Mouse (Mus musculus): ENCODE measurements at regions not wholly inside any gene's neighbourhood (a gene's known extent, or its start where the extent isn't known, plus 50 kb on each side); places are given as distances from the start of the nearest gene placed in this dataset.

GRCm38 (mm10) chr14:120660321-120660781 is 182.1 kb downstream of the Rap2a start:
- DNase-seq (ENCODE audit: extremely low read depth, low read depth) = no peak

- no peak for DNase-seq (ENCODE audit: extremely low read depth, low read depth)
These were observed 182.9 kb downstream of the Rap2a start for GRCm38 (mm10) chr14:120661111-120661510.

- no peak for DNase-seq (ENCODE audit: extremely low read depth, low read depth)
These were observed 191.4 kb downstream of the Rap2a start for GRCm38 (mm10) chr14:120669665-120670064.

GRCm38 (mm10) chr14:120675752-120676151 is 197.5 kb downstream of the Rap2a start:
- DNase-seq (ENCODE audit: extremely low read depth, low read depth) = no peak

GRCm38 (mm10) chr14:120678533-120678932 is 200.3 kb downstream of the Rap2a start:
- DNase-seq (ENCODE audit: extremely low read depth, low read depth) = no peak

- no peak for DNase-seq (ENCODE audit: extremely low read depth, low read depth)
These were observed 200.8 kb downstream of the Rap2a start for GRCm38 (mm10) chr14:120679072-120679471.

- DNase-seq (ENCODE audit: extremely low read depth, low read depth) = no peak
These were observed 202.0 kb downstream of the Rap2a start for GRCm38 (mm10) chr14:120680272-120680671.

- DNase-seq (ENCODE audit: extremely low read depth, low read depth) = no peak
These were observed 207.0 kb downstream of the Rap2a start for GRCm38 (mm10) chr14:120685263-120685662.

- no peak for DNase-seq (ENCODE audit: extremely low read depth, low read depth)
These were observed 207.6 kb downstream of the Rap2a start for GRCm38 (mm10) chr14:120685877-120686276.

GRCm38 (mm10) chr14:120686751-120687150 is 208.5 kb downstream of the Rap2a start:
- DNase-seq (ENCODE audit: extremely low read depth, low read depth) = no peak

GRCm38 (mm10) chr14:120699378-120699777 is 211.6 kb upstream of the Ipo5 start:
- DNase-seq (ENCODE audit: extremely low read depth, low read depth) = no peak

- DNase-seq (ENCODE audit: extremely low read depth, low read depth) = no peak
These were observed 205.7 kb upstream of the Ipo5 start for GRCm38 (mm10) chr14:120705301-120705801.

- DNase-seq (ENCODE audit: extremely low read depth, low read depth) = no peak
These were observed 200.2 kb upstream of the Ipo5 start for GRCm38 (mm10) chr14:120710782-120711181.

- no peak for DNase-seq (ENCODE audit: extremely low read depth, low read depth)
These were observed 190.3 kb upstream of the Ipo5 start for GRCm38 (mm10) chr14:120720464-120721445.

- DNase-seq (ENCODE audit: extremely low read depth, low read depth) = no peak
These were observed 189.2 kb upstream of the Ipo5 start for GRCm38 (mm10) chr14:120721593-120722461.

- DNase-seq (ENCODE audit: extremely low read depth, low read depth) = no peak
These were observed 188.4 kb upstream of the Ipo5 start for GRCm38 (mm10) chr14:120722546-120723112.

GRCm38 (mm10) chr14:120728107-120728506 is 182.9 kb upstream of the Ipo5 start:
- no peak for DNase-seq (ENCODE audit: extremely low read depth, low read depth)

- DNase-seq (ENCODE audit: extremely low read depth, low read depth) = no peak
These were observed 180.8 kb upstream of the Ipo5 start for GRCm38 (mm10) chr14:120730226-120730625.

- DNase-seq (ENCODE audit: extremely low read depth, low read depth) = no peak
These were observed 179.2 kb upstream of the Ipo5 start for GRCm38 (mm10) chr14:120731679-120732281.

GRCm38 (mm10) chr14:120732400-120733138 is 178.5 kb upstream of the Ipo5 start:
- DNase-seq (ENCODE audit: extremely low read depth, low read depth) = no peak
